Mouse (Mus musculus): ENCODE results near the gene Scarb1. TPM values are rescaled to one million over a fixed set of nuclear protein-coding genes. Genes with fewer than 3 reads are reported as not detected.

The Scarb1 gene
- polyA plus RNA-seq, 1 experiment: 7.0 TPM

DNA sequence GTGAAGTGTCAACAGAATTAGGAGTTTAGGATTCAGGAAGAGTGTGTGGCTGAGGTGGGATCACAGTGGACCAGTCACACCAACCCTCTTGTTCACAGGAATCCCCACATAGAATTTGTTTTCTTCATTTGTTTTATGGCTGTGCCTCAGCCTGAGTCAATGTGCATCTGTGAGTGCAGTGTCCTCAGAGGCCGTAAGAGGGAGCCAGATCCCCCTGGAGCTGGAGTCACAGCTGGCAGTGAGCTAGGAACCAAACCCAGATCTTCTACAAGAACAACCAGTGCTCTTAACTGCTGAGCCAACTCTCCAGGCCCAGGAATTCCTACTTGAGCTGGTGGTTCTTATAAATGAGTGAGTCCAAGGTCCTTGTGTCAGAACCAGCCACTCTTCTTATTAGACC lies 107.4 kb downstream of the Scarb1 start:
- no peaks in the 10 kb centered on the region for H3K27me3 ChIP-seq (ENCODE audit: control insufficient read depth)
- H3K9me3 ChIP-seq (ENCODE audit: control insufficient read depth, low read length): peaks cover under 1% of the 10 kb centered on the region; the same call in 1 of the 2 replicates
- H3K4me3 ChIP-seq (replicated peaks): no peak overlapping the region
- H3K36me3 ChIP-seq (ENCODE audit: control insufficient read depth): no peaks in the 10 kb centered on the region
- H3K4me1 ChIP-seq (ENCODE audit: control insufficient read depth): no peaks in the 10 kb centered on the region
- no peak for TF ChIP-seq GATA1 (IDR thresholded peaks at IDR 0.05; ENCODE audit: low read length)
- no peak for TF ChIP-seq TAL1 (IDR thresholded peaks at IDR 0.05; ENCODE audit: low read length)

GRCm38 (mm10) chr5:125232443-125232979 lies 108.4 kb downstream of the Scarb1 start:
- Histone ChIP-seq H3K4me1 (ENCODE audit: control insufficient read depth) (no peaks in the 10 kb centered on the region), H3K4me3 (replicated peaks) (no peak overlapping the region), H3K9me3 (ENCODE audit: control insufficient read depth, low read length) (peaks cover 9% of the 10 kb centered on the region), H3K27me3 (ENCODE audit: control insufficient read depth) (no peaks in the 10 kb centered on the region), H3K36me3 (ENCODE audit: control insufficient read depth) (no peaks in the 10 kb centered on the region)
- TF ChIP-seq TAL1 (IDR thresholded peaks at IDR 0.05; ENCODE audit: low read length) (no peak), GATA1 (IDR thresholded peaks at IDR 0.05; ENCODE audit: low read length) (no peak)

GRCm38 (mm10) chr5:125230463-125230862 lies 110.4 kb downstream of the Scarb1 start:
- H3K9me3 ChIP-seq (ENCODE audit: control insufficient read depth, low read length): peaks cover 11% of the 10 kb centered on the region
- H3K4me1 ChIP-seq (ENCODE audit: control insufficient read depth): no peaks in the 10 kb centered on the region
- no peaks in the 10 kb centered on the region for H3K36me3 ChIP-seq (ENCODE audit: control insufficient read depth)
- H3K27me3 ChIP-seq (ENCODE audit: control insufficient read depth): no peaks in the 10 kb centered on the region
- TF ChIP-seq GATA1 (IDR thresholded peaks at IDR 0.05; ENCODE audit: low read length): no peak
- TF ChIP-seq TAL1 (IDR thresholded peaks at IDR 0.05; ENCODE audit: low read length): no peak
- H3K4me3 ChIP-seq (replicated peaks): no peak overlapping the region

GRCm38 (mm10) chr5:125229097-125229496 lies 111.8 kb downstream of the Scarb1 start:
- TF ChIP-seq GATA1 (IDR thresholded peaks at IDR 0.05; ENCODE audit: low read length) (no peak), TAL1 (IDR thresholded peaks at IDR 0.05; ENCODE audit: low read length) (no peak)
- H3K36me3 ChIP-seq (ENCODE audit: control insufficient read depth): no peaks in the 10 kb centered on the region
- no peaks in the 10 kb centered on the region for H3K27me3 ChIP-seq (ENCODE audit: control insufficient read depth)
- H3K4me1 ChIP-seq (ENCODE audit: control insufficient read depth): no peaks in the 10 kb centered on the region
- no peak overlapping the region for H3K4me3 ChIP-seq (replicated peaks)
- H3K9me3 ChIP-seq (ENCODE audit: control insufficient read depth, low read length): peaks cover 11% of the 10 kb centered on the region

- Histone ChIP-seq H3K36me3 (ENCODE audit: control insufficient read depth) (no peaks in the 10 kb centered on the region), H3K4me1 (ENCODE audit: control insufficient read depth) (no peaks in the 10 kb centered on the region), H3K9me3 (ENCODE audit: control insufficient read depth, low read length) (peaks cover 11% of the 10 kb centered on the region), H3K4me3 (replicated peaks) (no peak overlapping the region), H3K27me3 (ENCODE audit: control insufficient read depth) (no peaks in the 10 kb centered on the region)
- no peak for TF ChIP-seq GATA1 (IDR thresholded peaks at IDR 0.05; ENCODE audit: low read length)
These were observed 113.2 kb downstream of the Scarb1 start for GRCm38 (mm10) chr5:125227699-125228098.

Other genes with a start within 250 kb of the Scarb1 start
- gene Ncor2, start 161.9 kb downstream of the Scarb1 start, polyA plus RNA-seq (2012): 6.4 and 7.2 TPM in 2 replicates
- gene Gm10382, start 48.2 kb upstream of the Scarb1 start, polyA plus RNA-seq (2012): 0.06 TPM in 1 of 2 replicates, not detected in the other
- 17.4 and 56.1 TPM in 2 replicates for gene Ubc, start 49.1 kb upstream of the Scarb1 start, polyA plus RNA-seq (2012)
- gene Dhx37, start 93.0 kb upstream of the Scarb1 start, polyA plus RNA-seq (2012): 0.95 and 1.0 TPM in 2 replicates
- gene Bri3bp, start 100.5 kb upstream of the Scarb1 start, polyA plus RNA-seq (2012): 0.16 and 0.38 TPM in 2 replicates
- 0.25 and 0.32 TPM in 2 replicates for gene Aacs, start 134.7 kb upstream of the Scarb1 start, polyA plus RNA-seq (2012)
- 0.09 TPM in 1 of 2 replicates, not detected in the other for gene Tmem132b, start 190.7 kb upstream of the Scarb1 start, polyA plus RNA-seq (2012)